Comparison of ENCODE assay signal across 8 mouse cellular contexts in the genomic region with DNA sequence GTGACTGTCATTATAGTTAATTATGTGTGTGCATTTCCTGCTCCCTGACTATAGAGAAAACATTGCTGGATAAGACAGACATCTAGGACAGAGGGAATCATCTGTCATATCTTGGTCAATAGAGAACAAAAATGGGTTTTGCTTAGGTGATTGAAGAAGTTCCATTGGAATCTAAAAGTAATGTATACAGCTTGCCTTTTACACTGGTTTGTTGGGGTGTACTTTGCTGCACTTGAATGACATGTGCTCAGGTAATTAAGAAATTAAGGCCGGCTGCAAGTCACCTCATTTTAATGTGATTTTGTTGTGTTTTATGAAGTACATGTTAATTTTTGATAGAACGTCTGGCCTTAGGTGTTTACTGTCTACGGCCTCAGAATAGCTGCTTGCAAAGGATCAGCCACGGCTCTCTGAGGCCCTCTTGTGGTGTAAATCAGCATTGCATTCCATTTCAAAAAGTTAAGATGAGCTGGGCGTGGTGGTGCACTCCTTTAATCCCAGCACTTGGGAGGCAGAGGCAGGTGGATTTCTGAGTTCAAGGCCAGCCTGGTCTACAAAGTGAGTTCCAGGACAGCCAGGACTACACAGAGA. TPM values are rescaled to one million over a fixed set of nuclear protein-coding genes. Genes with fewer than 3 reads are reported as not detected.
A peak's percentile ranks its signal among the peaks of the same experiment; 100 is the strongest.
DNase-seq lines count a peak whose midpoint lies in the region; ATAC-seq lines count a peak whose summit lies in the region.

No protein-coding gene starts in this region.

- no peak overlapping the region for H3K4me3 ChIP-seq in forebrain, embryonic 16.5 days (replicated peaks; ENCODE audit: low read length)
- H3K4me3 ChIP-seq in hindbrain, embryonic 14.5 days (replicated peaks; ENCODE audit: low read length): no peak overlapping the region

- no peak overlapping the region for H3K4me2 ChIP-seq in forebrain, embryonic 16.5 days (ENCODE audit: low read length)
- no peak overlapping the region for H3K4me2 ChIP-seq in hindbrain, embryonic 14.5 days (replicated peaks)

- H3K27me3 ChIP-seq in forebrain, embryonic 16.5 days (replicated peaks; ENCODE audit: control insufficient read depth, insufficient read depth, low read length): no peaks in the 10 kb centered on the region
- H3K27me3 ChIP-seq in hindbrain, embryonic 14.5 days (ENCODE audit: control insufficient read depth, insufficient read depth, low read length): no peaks in the 10 kb centered on the region

- no peaks in the 10 kb centered on the region for H3K9me3 ChIP-seq in forebrain, embryonic 16.5 days (ENCODE audit: control insufficient read depth, low read length)
- no peaks in the 10 kb centered on the region for H3K9me3 ChIP-seq in hindbrain, embryonic 14.5 days (ENCODE audit: control insufficient read depth, low read length)

- DNase-seq in NIH3T3 (ENCODE audit: low read depth): peak; percentile 93
- DNase-seq in cerebellum, adult 11 months: peak; percentile 74
- peak; percentile 92 for DNase-seq in hindbrain, embryonic 14.5 days (ENCODE audit: low spot score)
- peak; percentile 82 to 86 for DNase-seq in layer of hippocampus, postnatal 10 days (ENCODE audit: low spot score in 2 of 2)
- peak; percentile 74 for DNase-seq in right cerebral cortex, adult 18-20 months
- peak; percentile 66 for DNase-seq in yolk sac, embryonic 10.5 days (ENCODE audit: low spot score)

- whole genome bisulfite sequencing in forebrain, embryonic 16.5 days: 13% methylated on average over 5 of the region's 5 CpGs
- 13% methylated on average over 5 of the region's 5 CpGs for WGBS in hindbrain, embryonic 14.5 days

- H3K4me1 ChIP-seq in forebrain, embryonic 16.5 days (replicated peaks; ENCODE audit: control insufficient read depth, insufficient read depth, low read length): peaks cover 4% of the 10 kb centered on the region
- no peaks in the 10 kb centered on the region for H3K4me1 ChIP-seq in hindbrain, embryonic 14.5 days (replicated peaks; ENCODE audit: control insufficient read depth, insufficient read depth, low read length)

- peaks cover 16% of the 10 kb centered on the region for H3K36me3 ChIP-seq in forebrain, embryonic 16.5 days (ENCODE audit: control insufficient read depth, insufficient read depth)
- H3K36me3 ChIP-seq in hindbrain, embryonic 14.5 days (replicated peaks; ENCODE audit: control insufficient read depth, insufficient read depth): peaks cover 55% of the 10 kb centered on the region

- ATAC-seq in forebrain, embryonic 16.5 days: peak; percentile 77
- ATAC-seq in hindbrain, embryonic 14.5 days (ENCODE audit: low FRiP score): peak; percentile 51; the same call in 1 of the 2 replicates
- ATAC-seq in megakaryocyte, adult 5-6 weeks (ENCODE audit: poor library complexity, severe bottlenecking): peak; percentile 98

- no peak overlapping the region for H3K27ac ChIP-seq in forebrain, embryonic 16.5 days (ENCODE audit: low read length)
- no peak overlapping the region for H3K27ac ChIP-seq in hindbrain, embryonic 14.5 days

- no peak overlapping the region for H3K9ac ChIP-seq in forebrain, embryonic 16.5 days (replicated peaks; ENCODE audit: low read depth, low read length)
- H3K9ac ChIP-seq in hindbrain, embryonic 14.5 days: no peak overlapping the region

RNA-seq across cellular contexts. Expression of gene Eif2ak3, which starts 36.5 kb away (rescaled TPM):
- polyA plus RNA-seq in forebrain, embryonic 16.5 days (2015; fragmentation: Nextera tagmentation; extraction: Ambion mirVana): 14.4 and 17.8 TPM in 2 replicates
- 13.0 and 13.3 TPM in 2 replicates for polyA plus RNA-seq in hindbrain, embryonic 14.5 days (2014; fragmentation: Nextera tagmentation; extraction: Ambion mirVana)
- 10 to 100 TPM; 18.3 to 21.6 TPM for total RNA-seq in layer of hippocampus, postnatal 10 days (2021)
- total RNA-seq in megakaryocyte, adult 5-6 weeks (2015): 22.1 and 25.0 TPM in 2 replicates
- total RNA-seq in megakaryocyte, adult 5-6 weeks (2017): 32.5 and 38.4 TPM in 2 replicates

RNA-seq across cellular contexts. Expression of gene Tex37, which starts 37.9 kb away (rescaled TPM):
- not detected in 2 replicates for polyA plus RNA-seq in forebrain, embryonic 16.5 days (2015; fragmentation: Nextera tagmentation; extraction: Ambion mirVana)
- polyA plus RNA-seq in hindbrain, embryonic 14.5 days (2014; fragmentation: Nextera tagmentation; extraction: Ambion mirVana): not detected in 2 replicates
- not detected for total RNA-seq in layer of hippocampus, postnatal 10 days (2021)
- total RNA-seq in megakaryocyte, adult 5-6 weeks (2015): not detected in 2 replicates
- not detected in 2 replicates for total RNA-seq in megakaryocyte, adult 5-6 weeks (2017)
